Mouse (Mus musculus) gastrocnemius, adult 18-20 months (tissue): ENCODE data around the gene Alox12b. TPM values are rescaled to one million over a fixed set of nuclear protein-coding genes. Genes with fewer than 3 reads are reported as not detected.

Experiments
- DNase-seq: peaks from one replicate; pipeline ENCODE4 v3.0.0; 2021; ENCODE audit warnings: low spot score
- total RNA-seq, 2 experiments: library from RNA; stranded (reverse); gene quantifications; 2 replicates each; pipeline ENCODE4 v1.2.3; 2021

The Alox12b gene
- total RNA-seq, 2 experiments from 2014 or later = not detected

- peak; percentile 91 for DNase-seq
Observed at GRCm38 (mm10) chr11:69123056-69123692, 33.6 kb upstream of the Alox12b start.

- DNase-seq = peak; percentile 90
Observed at GRCm38 (mm10) chr11:69123693-69124497, 32.9 kb upstream of the Alox12b start.

GRCm38 (mm10) chr11:69124498-69124847, 32.3 kb upstream of the Alox12b start:
- peak; percentile 79 for DNase-seq

GRCm38 (mm10) chr11:69125041-69125851, 31.5 kb upstream of the Alox12b start:
- peak; percentile 81 for DNase-seq

- no peak for DNase-seq
Observed at GRCm38 (mm10) chr11:69125852-69125918, 31.1 kb upstream of the Alox12b start, which contains the start of gene Aloxe3. Aloxe3 (plus strand) TSS chr11:69125896.

GRCm38 (mm10) chr11:69125919-69126705, 30.7 kb upstream of the Alox12b start:
- no peak for DNase-seq

- no peak for DNase-seq
Observed at GRCm38 (mm10) chr11:69126706-69127095, 30.1 kb upstream of the Alox12b start.

- DNase-seq = no peak
Observed at GRCm38 (mm10) chr11:69128426-69129122, 28.2 kb upstream of the Alox12b start.

- no peak for DNase-seq
Observed at GRCm38 (mm10) chr11:69133566-69133922, 23.2 kb upstream of the Alox12b start.

- peak; percentile 26 for DNase-seq
Observed at GRCm38 (mm10) chr11:69133923-69134621, 22.7 kb upstream of the Alox12b start.

GRCm38 (mm10) chr11:69134622-69134968, 22.2 kb upstream of the Alox12b start:
- no peak for DNase-seq

- DNase-seq = no peak
Observed at GRCm38 (mm10) chr11:69135361-69135760, 21.4 kb upstream of the Alox12b start.

GRCm38 (mm10) chr11:69147546-69147945, 9.2 kb upstream of the Alox12b start:
- DNase-seq = peak; percentile 13

- no peak for DNase-seq
Observed at GRCm38 (mm10) chr11:69148451-69148960, 8.3 kb upstream of the Alox12b start.

GRCm38 (mm10) chr11:69149728-69150127, 7.1 kb upstream of the Alox12b start:
- DNase-seq = no peak

- DNase-seq = peak; percentile 62
Observed at GRCm38 (mm10) chr11:69150444-69150843, 6.3 kb upstream of the Alox12b start.

- DNase-seq = no peak
Observed at GRCm38 (mm10) chr11:69151004-69151403, 5.8 kb upstream of the Alox12b start.

GRCm38 (mm10) chr11:69153831-69154230, 3.0 kb upstream of the Alox12b start:
- no peak for DNase-seq

- DNase-seq = no peak
Observed at GRCm38 (mm10) chr11:69155351-69155750, 1.4 kb upstream of the Alox12b start.

GRCm38 (mm10) chr11:69169313-69169712, 12.5 kb downstream of the Alox12b start:
- DNase-seq = no peak

GRCm38 (mm10) chr11:69171626-69172025, 14.8 kb downstream of the Alox12b start:
- DNase-seq = peak; percentile 87
